Mouse (Mus musculus) forebrain, postnatal 0 days (tissue): ENCODE results near the gene Efna5. TPM values are rescaled to one million over a fixed set of nuclear protein-coding genes. Genes with fewer than 3 reads are reported as not detected.

ENCODE experiments used
- ATAC-seq: fragments of 200-750 bp; cut with Nextera tagmentation; 2 replicates; pipeline ENCODE4 v1.8.0; 2017; ENCODE audit warnings: mild to moderate bottlenecking, moderate library complexity
- DNase-seq: peaks from one replicate; pipeline ENCODE4 v3.0.0-alpha.2; 2015
- H3K27ac ChIP-seq: fragments of 300-500 bp; sonication (generic); 2 replicates; pipeline ENCODE4 v1.5.1; 2014; ENCODE audit warnings: low read depth, mild to moderate bottlenecking, antibody characterized with exemption, low read length, moderate library complexity, mixed read lengths
- H3K27me3 ChIP-seq: fragments of 300-500 bp; sonication (generic); 2 replicates; pipeline ENCODE4 v1.6.1; 2014; ENCODE audit warnings: mild to moderate bottlenecking, low read length, mixed read lengths; ENCODE audit not compliant: insufficient read depth
- H3K36me3 ChIP-seq: fragments of 300-500 bp; sonication (generic); 2 replicates; pipeline ENCODE4 v1.6.1; 2014; ENCODE audit warnings: mild to moderate bottlenecking, moderate library complexity; ENCODE audit not compliant: insufficient read depth
- H3K4me1 ChIP-seq: fragments of 300-500 bp; sonication (generic); 2 replicates; pipeline ENCODE4 v1.6.1; 2014; ENCODE audit warnings: antibody characterized with exemption; ENCODE audit not compliant: insufficient read depth
- H3K4me2 ChIP-seq: fragments of 300-500 bp; sonication (generic); 2 replicates; pipeline ENCODE4 v1.6.1; 2014; ENCODE audit warnings: low read depth, mild to moderate bottlenecking, moderate library complexity
- H3K4me3 ChIP-seq: fragments of 300-500 bp; sonication (generic); 2 replicates; pipeline ENCODE4 v1.5.1; 2014; ENCODE audit warnings: low read depth, low read length, mixed read lengths
- H3K9ac ChIP-seq: fragments of 300-500 bp; sonication (generic); 2 replicates; pipeline ENCODE4 v1.6.1; 2014; ENCODE audit warnings: mild to moderate bottlenecking
- H3K9me3 ChIP-seq: fragments of 300-500 bp; sonication (generic); 2 replicates; pipeline ENCODE4 v1.6.1; 2016; ENCODE audit warnings: low read length
- CTCF ChIP-seq: sonication (generic); IDR thresholded peaks from 2 replicates; pipeline ENCODE4 v1.5.1; 2016; ENCODE audit warnings: antibody characterized with exemption, control low read depth, low read depth
- WGBS: fragments of 180-500 bp; shearing (Covaris S2); extraction: QIAGEN DNeasy Blood & Tissue Kit; methylation state at CpG from one replicate; pipeline ENCODE4 v1.1.7; 2014; 5-methylcytosine and 5-hydroxymethylcytosine counted together
- polyA plus RNA-seq: library from polyadenylated mRNA; unstranded; fragments of >200 nt; fragmentation: Nextera tagmentation; extraction: Ambion mirVana; gene quantifications from 2 replicates; pipeline ENCODE4 v1.2.1, GENCODE M21; 2015
- total RNA-seq: library from RNA; depleted of rRNA; stranded (reverse); fragments of >200 nt; gene quantifications from 2 replicates; pipeline ENCODE4 v1.2.3, GENCODE M21; 2014

Efna5 gene
- total and polyA plus RNA-seq, 2 experiments from 2014 or later, result 7.0 to 27.0 TPM

DNA sequence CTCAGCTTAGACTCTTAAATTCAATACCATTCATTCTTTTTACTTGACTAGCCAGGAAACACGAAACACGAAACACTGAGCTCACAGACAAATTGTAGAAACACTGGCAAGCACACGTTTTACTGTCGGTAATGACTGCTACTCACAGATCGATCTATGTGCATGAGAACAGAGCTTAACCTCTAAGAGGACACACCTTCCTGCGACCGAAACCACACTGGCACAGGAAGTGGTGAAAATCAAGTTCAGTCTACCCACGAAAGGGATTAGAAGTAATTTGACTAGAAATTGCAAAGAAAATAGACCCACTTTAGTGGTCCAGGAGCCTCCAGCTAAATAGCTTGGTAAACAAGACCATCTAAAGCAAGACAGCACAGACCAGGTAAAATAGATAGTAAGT, 23.8 kb downstream of the Efna5 start:
- no peak for DNase-seq
- H3K27ac ChIP-seq, result no peak overlapping the region

GRCm38 (mm10) chr17:62853741-62854140, 27.4 kb downstream of the Efna5 start:
- no peak overlapping the region; the same call in 1 of the 2 replicates for H3K4me2 ChIP-seq
- no peak for TF ChIP-seq CTCF
- DNase-seq (no peak), ATAC-seq (no peak)
- peaks cover 5% of the 10 kb centered on the region; the same call in 1 of the 2 replicates for H3K27me3 ChIP-seq
- no peak overlapping the region for H3K4me3 ChIP-seq
- no peaks in the 10 kb centered on the region for H3K9me3 ChIP-seq
- no peaks in the 10 kb centered on the region for H3K36me3 ChIP-seq
- 13% methylated on average over 6 of the region's 6 CpGs for WGBS
- no peak overlapping the region for H3K27ac ChIP-seq
- H3K9ac ChIP-seq, result no peak overlapping the region
- H3K4me1 ChIP-seq, result no peaks in the 10 kb centered on the region

More for the DNA sequence above, 23.8 kb downstream of the Efna5 start:
- Histone ChIP-seq H3K4me3 (no peak overlapping the region), H3K36me3 (no peaks in the 10 kb centered on the region), H3K9me3 (no peaks in the 10 kb centered on the region), H3K27me3 (peaks cover 5% of the 10 kb centered on the region; the same call in 1 of the 2 replicates), H3K9ac (no peak overlapping the region), H3K4me2 (no peak overlapping the region), H3K4me1 (0 out of 2 replicates have a peak, but pooled peaks cover 3% of the 10 kb centered on the region)
- WGBS, result 77% methylated on average over 8 of the region's 8 CpGs
- TF ChIP-seq CTCF, result no peak
- ATAC-seq, result no peak

DNA sequence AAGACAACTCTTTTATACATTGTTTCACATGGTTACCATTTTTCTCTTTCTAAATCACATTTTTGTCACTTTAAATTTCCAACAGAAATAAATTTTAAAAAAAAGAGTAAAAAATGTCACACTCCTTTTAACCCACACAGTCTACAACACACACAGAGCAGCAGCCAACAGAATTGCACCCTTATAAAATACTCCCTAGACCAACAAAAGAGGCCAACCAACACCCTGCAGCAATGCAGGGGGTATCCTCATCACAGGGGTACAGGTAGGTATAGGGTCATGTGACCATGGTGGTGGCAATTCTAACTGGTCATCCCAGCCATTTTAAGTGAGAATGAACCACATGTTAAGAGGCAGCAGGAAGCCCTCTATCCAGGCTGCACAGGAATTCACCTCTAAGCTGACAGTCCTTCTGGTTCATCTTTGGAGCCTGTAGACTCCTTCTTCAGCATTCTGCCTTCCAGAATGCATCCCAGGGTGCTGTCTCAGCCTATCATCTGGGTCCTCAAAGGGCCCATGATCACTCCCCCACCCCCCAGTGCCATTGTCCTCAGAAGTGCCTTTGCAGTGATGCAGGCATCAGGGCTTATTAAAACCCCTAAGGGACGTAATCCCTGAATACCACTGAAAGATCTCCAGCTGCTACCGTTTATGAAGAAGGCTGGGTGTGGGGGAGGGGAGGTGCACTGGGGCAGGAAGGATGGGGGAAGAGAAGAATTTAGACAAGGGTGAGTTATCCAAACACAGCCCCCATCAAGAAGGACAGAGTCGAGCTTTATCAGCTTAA, 28.1 kb downstream of the Efna5 start:
- no peaks in the 10 kb centered on the region for H3K4me1 ChIP-seq
- TF ChIP-seq CTCF, result no peak
- H3K27ac ChIP-seq, result no peak overlapping the region
- H3K4me2 ChIP-seq, result no peak overlapping the region; the same call in 1 of the 2 replicates
- no peak overlapping the region for H3K4me3 ChIP-seq
- H3K27me3 ChIP-seq, result peaks cover 5% of the 10 kb centered on the region; the same call in 1 of the 2 replicates
- no peaks in the 10 kb centered on the region for H3K9me3 ChIP-seq
- DNase-seq, result no peak
- H3K9ac ChIP-seq, result no peak overlapping the region; the same call in 1 of the 2 replicates
- WGBS, result 6% methylated on average over 3 of the region's 3 CpGs
- no peak for ATAC-seq
- H3K36me3 ChIP-seq, result no peaks in the 10 kb centered on the region

DNA sequence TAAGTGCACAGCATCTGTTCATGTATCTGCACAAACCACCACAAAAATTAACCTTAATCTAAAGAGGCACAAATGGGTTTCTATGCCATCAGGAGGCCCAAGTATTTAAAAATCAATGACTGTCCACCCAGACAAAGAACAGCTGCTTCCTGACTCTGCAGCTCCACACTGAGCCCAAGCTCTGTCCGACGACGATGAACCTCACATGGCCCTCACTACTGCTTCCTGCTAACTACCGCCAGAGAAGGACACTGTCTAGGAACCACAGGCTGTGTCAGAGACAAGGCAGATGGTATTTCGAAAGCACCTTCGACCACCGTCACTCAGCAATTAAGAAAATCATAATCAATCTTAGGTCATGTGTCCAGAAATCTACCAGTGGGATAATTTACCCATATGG, 29.8 kb downstream of the Efna5 start:
- Histone ChIP-seq H3K9me3 (no peaks in the 10 kb centered on the region), H3K27ac (no peak overlapping the region), H3K4me1 (no peaks in the 10 kb centered on the region), H3K9ac (no peak overlapping the region), H3K27me3 (peaks cover 5% of the 10 kb centered on the region; the same call in 1 of the 2 replicates), H3K36me3 (no peaks in the 10 kb centered on the region), H3K4me2 (no peak overlapping the region), H3K4me3 (no peak overlapping the region)
- WGBS, result 65% methylated on average over 7 of the region's 7 CpGs
- DNase-seq (no peak), ATAC-seq (no peak)
- TF ChIP-seq CTCF, result no peak

GRCm38 (mm10) chr17:62850603-62851002, 30.5 kb downstream of the Efna5 start:
- Histone ChIP-seq H3K36me3 (no peaks in the 10 kb centered on the region), H3K27ac (no peak overlapping the region), H3K4me2 (no peak overlapping the region), H3K9me3 (no peaks in the 10 kb centered on the region), H3K27me3 (peaks cover 5% of the 10 kb centered on the region; the same call in 1 of the 2 replicates), H3K4me3 (no peak overlapping the region), H3K9ac (no peak overlapping the region), H3K4me1 (no peaks in the 10 kb centered on the region)
- DNase-seq (no peak), ATAC-seq (no peak)
- TF ChIP-seq CTCF, result no peak
- 60% methylated on average over 3 of the region's 3 CpGs for WGBS

DNA sequence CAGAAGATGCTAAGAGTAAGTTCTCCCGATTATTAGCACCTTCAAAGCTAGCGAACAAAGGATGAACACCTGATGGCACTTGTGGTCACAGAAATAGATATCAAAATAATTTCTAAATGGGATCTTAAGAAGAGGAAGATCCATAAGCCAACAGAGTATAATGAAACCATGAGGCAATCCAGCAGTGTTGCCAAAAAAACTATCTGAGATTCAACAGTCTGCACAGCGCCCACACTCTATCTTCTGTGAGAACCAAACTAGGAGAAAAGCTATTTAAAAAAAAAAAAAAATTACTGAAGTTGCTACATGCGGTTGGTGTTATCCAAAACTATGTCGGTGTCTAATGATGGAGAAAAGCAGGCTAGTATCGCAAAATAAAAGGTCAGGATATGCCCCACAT, 31.4 kb downstream of the Efna5 start:
- no peak for DNase-seq
- H3K4me1 ChIP-seq, result no peaks in the 10 kb centered on the region
- no peak overlapping the region for H3K4me2 ChIP-seq
- H3K36me3 ChIP-seq, result no peaks in the 10 kb centered on the region
- H3K27ac ChIP-seq, result no peak overlapping the region
- H3K9ac ChIP-seq, result no peak overlapping the region
- no peak for ATAC-seq
- 83% methylated on average over 6 of the region's 6 CpGs for WGBS
- H3K9me3 ChIP-seq, result no peaks in the 10 kb centered on the region
- no peak overlapping the region for H3K4me3 ChIP-seq
- TF ChIP-seq CTCF, result no peak
- peaks cover 5% of the 10 kb centered on the region; the same call in 1 of the 2 replicates for H3K27me3 ChIP-seq

- H3K27ac ChIP-seq, result no peak overlapping the region
Observed at GRCm38 (mm10) chr17:62845656-62846055, 35.5 kb downstream of the Efna5 start.

More at GRCm38 (mm10) chr17:62845656-62846055, 35.5 kb downstream of the Efna5 start:
- H3K4me3 ChIP-seq, result no peak overlapping the region
- no peak for TF ChIP-seq CTCF
- DNase-seq (no peak), ATAC-seq (no peak)
- no peaks in the 10 kb centered on the region for H3K9me3 ChIP-seq
- no peaks in the 10 kb centered on the region for H3K4me1 ChIP-seq
- no peaks in the 10 kb centered on the region for H3K36me3 ChIP-seq
- H3K27me3 ChIP-seq, result no peaks in the 10 kb centered on the region
- H3K9ac ChIP-seq, result no peak overlapping the region
- 54% methylated on average over 5 of the region's 5 CpGs for WGBS
- H3K4me2 ChIP-seq, result no peak overlapping the region
